Comparison of ENCODE assay signal across 13 mouse cellular contexts in the genomic region with DNA sequence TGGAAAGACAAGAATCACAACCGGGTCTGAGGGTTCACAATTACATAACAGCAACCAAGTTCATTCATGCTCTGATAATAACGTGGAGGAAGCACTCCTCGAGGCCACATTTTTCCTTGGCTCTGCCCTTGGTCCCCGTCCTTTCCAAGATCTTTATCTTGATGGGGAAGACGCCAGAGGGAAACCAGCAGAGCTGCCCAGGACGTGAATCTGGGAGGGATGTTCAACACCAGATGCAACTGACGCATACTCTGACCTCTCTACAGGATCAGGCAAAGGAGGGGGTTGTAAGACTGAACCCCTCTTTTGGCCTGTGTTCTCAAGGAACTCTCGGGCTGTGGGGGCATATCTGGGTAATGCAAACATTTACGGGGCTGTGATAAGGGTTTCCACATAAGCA. TPM values are rescaled to one million over a fixed set of nuclear protein-coding genes. Genes with fewer than 3 reads are reported as not detected.
A peak's percentile ranks its signal among the peaks of the same experiment; 100 is the strongest.
DNase-seq lines count a peak whose midpoint lies in the region; ATAC-seq and TF ChIP-seq lines count a peak whose summit lies in the region.
"Had no signal": no experiment of that assay in that cellular context is flagged by ENCODE, and none has a peak within 500 bp of the region (broad histone marks: within the 10 kb centered on the region; RNA-seq: fewer than 3 reads in every experiment).

No protein-coding gene starts in this region.

- peaks cover 47% of the 10 kb centered on the region for H3K4me1 ChIP-seq in lung, embryonic 15.5 days

- TF ChIP-seq CTCF in gastrocnemius, adult 2 months (IDR thresholded peaks at IDR 0.05), result no peak

- no peak overlapping the region for H3K4me2 ChIP-seq in lung, embryonic 15.5 days
- H3K4me2 ChIP-seq: forebrain, embryonic 12.5 days had no signal

- DNase-seq in heart, adult 11 months, result peak; percentile 87
- no peak for DNase-seq in heart, postnatal 36 days
- DNase-seq in urinary bladder, adult 18-20 months (ENCODE audit: low spot score in 2 of 2), result peak; percentile 47 to 56
- DNase-seq in urinary bladder, postnatal 10 days (ENCODE audit: low spot score), result no peak
- DNase-seq in urinary bladder, postnatal 36 days (ENCODE audit: low spot score in 2 of 2), result peak; percentile 59 to 66
- no peak for DNase-seq in frontal cortex, adult 2 months (ENCODE audit: extremely low spot score in 1 of 2, low spot score in 1 of 2)
- DNase-seq in gastrocnemius, adult 2 months, result no peak
- DNase-seq: gastrocnemius, postnatal 14 days; thymus, postnatal 36 days had no signal

- 20% methylated on average over 9 of the region's 9 CpGs for WGBS in lung, embryonic 15.5 days

- H3K4me3 ChIP-seq in lung, embryonic 15.5 days, result no peak overlapping the region
- H3K4me3 ChIP-seq in gastrocnemius, adult 2 months, result no peak overlapping the region
- H3K4me3 ChIP-seq: forebrain, embryonic 12.5 days; layer of hippocampus, adult 2 months had no signal

- no peak for ATAC-seq in lung, embryonic 15.5 days (ENCODE audit: borderline replicate concordance, extremely low read depth, low FRiP score, low TSS enrichment)
- ATAC-seq: activated CD4-positive, CD25-positive, alpha-beta regulatory T cell, adult 4 months had no signal

- H3K36me3 ChIP-seq in lung, embryonic 15.5 days, result no peaks in the 10 kb centered on the region
- H3K36me3 ChIP-seq: forebrain, embryonic 12.5 days had no signal

- H3K27me3 ChIP-seq in lung, embryonic 15.5 days, result no peaks in the 10 kb centered on the region
- H3K27me3 ChIP-seq: forebrain, embryonic 12.5 days had no signal

- no peak overlapping the region for H3K9ac ChIP-seq in lung, embryonic 15.5 days
- H3K9ac ChIP-seq: forebrain, embryonic 12.5 days had no signal

- H3K9me3 ChIP-seq in lung, embryonic 15.5 days, result no peaks in the 10 kb centered on the region
- H3K9me3 ChIP-seq: forebrain, embryonic 12.5 days had no signal

- intact Hi-C loops in heart, postnatal 36 days (cut with DNase I), result no loop called here
- intact Hi-C loops in gastrocnemius, adult 2 months (cut with DNase I), result no loop called here

- H3K27ac ChIP-seq in lung, embryonic 15.5 days, result peak overlapping the region; percentile 30; the same call in 1 of the 2 replicates
- H3K27ac ChIP-seq in gastrocnemius, adult 2 months, result no peak overlapping the region
- H3K27ac ChIP-seq: forebrain, embryonic 12.5 days; layer of hippocampus, adult 2 months had no signal

RNA-seq across cellular contexts. Expression of gene 1700025G04Rik, which starts 38.1 kb away (rescaled TPM):
- 10 to 100 TPM; 41.2 to 44.2 TPM for total RNA-seq in heart, postnatal 36 days (2021)
- 23.5 and 27.0 TPM in 2 replicates for polyA plus RNA-seq in lung, embryonic 15.5 days (2015; fragmentation: Nextera tagmentation; extraction: Ambion mirVana)
- 25.1 and 26.6 TPM in 2 replicates for polyA plus RNA-seq in frontal cortex, adult 2 months (2012; rRNA removed)
- total RNA-seq in gastrocnemius, adult 2 months (2021), result 10 to 100 TPM; 66.2 to 72.2 TPM

Comparison
In these comparisons a context has a peak if more than half of its experiments do, and no peak if none do; other contexts are left out.
1. DNase-seq: peak in heart, adult 11 months (single experiment), urinary bladder, adult 18-20 months (2 of 2) and urinary bladder, postnatal 36 days (2 of 2); none in heart, postnatal 36 days (0 of 2), urinary bladder, postnatal 10 days (single experiment), frontal cortex, adult 2 months (0 of 2) and gastrocnemius, adult 2 months (single experiment).